Mouse (Mus musculus): ENCODE results near the gene Rsph4a. TPM values are rescaled to one million over a fixed set of nuclear protein-coding genes. Genes with fewer than 3 reads are reported as not detected.

Gene Rsph4a
- not detected in 4 replicates for total RNA-seq (2023)

GRCm38 (mm10) chr10:33904530-33905481 is at the start of gene Rsph4a:
Gene Rsph4a, plus strand, starts transcription at chr10:33905111.

GRCm38 (mm10) chr10:33857421-33857820 is 47.5 kb upstream of the Rsph4a start, which contains the start of gene Sult3a1:
Gene Sult3a1, plus strand, starts transcription at chr10:33857721.

GRCm38 (mm10) chr10:33950803-33951583 is 46.1 kb downstream of the Rsph4a start, which contains the start of gene Zup1:
Gene Zup1, minus strand, starts transcription at chr10:33951269.

Other genes with a start within 250 kb of the Rsph4a start
- gene Sult3a2, start 118.4 kb upstream of the Rsph4a start, total RNA-seq (2023) = not detected in 4 replicates
- not detected in 4 replicates for gene Sult3a1, start 47.4 kb upstream of the Rsph4a start, total RNA-seq (2023)
- 99.0 to 119 TPM (median 111 TPM) in 4 replicates for gene Zup1, start 46.2 kb downstream of the Rsph4a start, total RNA-seq (2023)
- gene Rwdd1, start 114.5 kb downstream of the Rsph4a start, total RNA-seq (2023) = 42.5 to 62.8 TPM (median 50.9 TPM) in 4 replicates
- gene Trappc3l, start 132.5 kb downstream of the Rsph4a start, total RNA-seq (2023) = not detected in 4 replicates
- not detected in 4 replicates for gene Calhm4, start 139.2 kb downstream of the Rsph4a start, total RNA-seq (2023)
- not detected in 4 replicates for gene Calhm5, start 191.4 kb downstream of the Rsph4a start, total RNA-seq (2023)
- 12.3 to 16.1 TPM (median 13.2 TPM) in 4 replicates for gene Calhm6, start 222.9 kb downstream of the Rsph4a start, total RNA-seq (2023)

All from B cell, adult 62 days (primary cell).